Mouse (Mus musculus): ENCODE data around the gene Cfap100. TPM values are rescaled to one million over a fixed set of nuclear protein-coding genes. Genes with fewer than 3 reads are reported as not detected.
A peak's percentile ranks its signal among the peaks of the same experiment; 100 is the strongest.

Gene Cfap100
- 6.7 and 8.4 TPM in 2 replicates for polyA plus RNA-seq (2015; fragmentation: Nextera tagmentation; extraction: Ambion mirVana)

GRCm38 (mm10) chr6:90428380-90428974 lies at the start of gene Cfap100:
Gene Cfap100 (minus strand): TSS chr6:90428797.
- Histone ChIP-seq H3K27ac (peak within 1 kb of the TSS; percentile 58), H3K36me3 (no peaks in the 10 kb centered on the region), H3K4me2 (replicated peaks) (peak within 1 kb of the TSS; percentile 81), H3K4me1 (replicated peaks) (peaks cover 12% of the 10 kb centered on the region), H3K9me3 (no peaks in the 10 kb centered on the region), H3K4me3 (replicated peaks) (peak within 1 kb of the TSS; percentile 46), H3K27me3 (peaks cover 12% of the 10 kb centered on the region), H3K9ac (replicated peaks) (peak within 1 kb of the TSS; percentile 71)
- under 1% methylated on average over 31 of the region's 31 CpGs for WGBS
- ATAC-seq = peak; percentile 91

- no peak overlapping the region for H3K4me3 ChIP-seq (replicated peaks)
- 74% methylated on average over 14 of the region's 14 CpGs for WGBS
Observed at GRCm38 (mm10) chr6:90476941-90477518, 48.4 kb upstream of the Cfap100 start.

GRCm38 (mm10) chr6:90475854-90476212 lies 47.2 kb upstream of the Cfap100 start:
- WGBS = 59% methylated on average over 3 of the region's 3 CpGs
- Histone ChIP-seq H3K9ac (replicated peaks) (no peak overlapping the region), H3K4me2 (replicated peaks) (no peak overlapping the region), H3K4me1 (replicated peaks) (peaks cover 4% of the 10 kb centered on the region; the same call in 1 of the 2 replicates), H3K27me3 (no peaks in the 10 kb centered on the region), H3K9me3 (no peaks in the 10 kb centered on the region), H3K4me3 (replicated peaks) (no peak overlapping the region), H3K36me3 (no peaks in the 10 kb centered on the region), H3K27ac (no peak overlapping the region)
- no peak for ATAC-seq

More at GRCm38 (mm10) chr6:90476941-90477518, 48.4 kb upstream of the Cfap100 start:
- no peaks in the 10 kb centered on the region for H3K27me3 ChIP-seq
- ATAC-seq = no peak
- no peak overlapping the region for H3K4me2 ChIP-seq (replicated peaks)
- H3K9me3 ChIP-seq = no peaks in the 10 kb centered on the region
- no peaks in the 10 kb centered on the region for H3K36me3 ChIP-seq
- no peak overlapping the region for H3K9ac ChIP-seq (replicated peaks)
- H3K27ac ChIP-seq = no peak overlapping the region
- no peaks in the 10 kb centered on the region for H3K4me1 ChIP-seq (replicated peaks)

- Histone ChIP-seq H3K27ac (no peak overlapping the region), H3K4me2 (replicated peaks) (no peak overlapping the region), H3K36me3 (no peaks in the 10 kb centered on the region), H3K27me3 (no peaks in the 10 kb centered on the region), H3K9ac (replicated peaks) (no peak overlapping the region), H3K4me3 (replicated peaks) (no peak overlapping the region), H3K4me1 (replicated peaks) (peaks cover 6% of the 10 kb centered on the region; the same call in 1 of the 2 replicates), H3K9me3 (no peaks in the 10 kb centered on the region)
- ATAC-seq = no peak
- 77% methylated on average over 4 of the region's 4 CpGs for WGBS
Observed at GRCm38 (mm10) chr6:90475176-90475853, 46.7 kb upstream of the Cfap100 start.

DNA sequence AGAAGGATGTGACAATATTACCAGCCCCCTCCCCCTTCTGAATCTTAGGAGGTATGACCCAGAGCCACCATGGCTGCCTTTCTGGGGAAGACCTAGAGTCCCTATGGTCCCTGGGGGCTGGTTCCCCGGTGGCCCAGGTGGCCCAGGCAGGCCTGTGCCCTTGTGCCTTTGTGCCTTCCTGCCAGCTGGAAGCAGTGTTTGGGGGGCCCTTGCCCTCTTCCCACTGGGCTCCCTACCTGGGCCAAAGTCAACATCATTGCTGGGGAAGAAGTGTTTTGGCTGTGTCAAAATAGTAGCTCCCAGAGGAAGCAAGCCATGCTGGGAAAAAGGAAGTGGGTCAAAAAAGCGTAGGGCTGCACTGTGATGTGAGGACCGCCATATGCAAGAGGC lies 45.8 kb upstream of the Cfap100 start:
- ATAC-seq = no peak
- no peaks in the 10 kb centered on the region for H3K36me3 ChIP-seq
- no peak overlapping the region for H3K9ac ChIP-seq (replicated peaks)
- H3K4me2 ChIP-seq (replicated peaks) = no peak overlapping the region
- no peak overlapping the region for H3K4me3 ChIP-seq (replicated peaks)
- peaks cover 6% of the 10 kb centered on the region; the same call in 1 of the 2 replicates for H3K4me1 ChIP-seq (replicated peaks)
- H3K9me3 ChIP-seq = no peaks in the 10 kb centered on the region
- H3K27me3 ChIP-seq = no peaks in the 10 kb centered on the region
- H3K27ac ChIP-seq = no peak overlapping the region
- WGBS = 89% methylated on average over 3 of the region's 3 CpGs

DNA sequence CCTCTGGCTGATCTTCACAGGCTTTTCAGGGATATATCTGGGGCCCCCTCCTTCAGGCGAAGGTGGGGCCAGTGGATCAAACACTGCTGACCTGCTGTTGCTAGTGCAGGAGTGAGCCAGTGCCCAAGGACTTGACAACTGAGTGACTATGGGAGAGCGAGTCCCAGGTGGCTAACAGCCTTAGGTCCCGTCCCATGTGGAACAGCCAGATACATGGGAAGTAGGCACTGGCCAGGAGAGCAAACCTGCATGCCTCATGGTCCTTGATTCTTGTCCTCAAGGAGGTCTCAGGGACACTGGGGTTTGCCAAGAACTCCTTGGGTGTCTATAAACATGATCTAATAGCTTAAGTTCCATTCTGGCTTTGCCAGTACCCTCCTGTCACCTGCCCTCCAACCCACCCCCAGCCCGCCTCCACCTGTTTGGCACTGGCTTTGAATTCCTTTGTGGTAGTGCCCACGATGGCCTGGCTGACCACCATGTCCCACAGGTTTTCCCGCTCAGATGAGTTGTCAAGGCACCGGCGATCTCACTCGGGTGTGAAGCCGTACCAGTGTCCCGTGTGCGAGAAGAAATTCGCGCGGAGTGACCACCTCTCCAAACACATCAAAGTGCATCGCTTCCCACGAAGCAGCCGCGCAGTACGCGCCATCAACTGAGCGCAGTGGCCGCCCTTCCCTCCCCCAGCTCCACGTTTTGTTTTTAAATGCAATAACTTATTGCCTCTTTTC lies 45.2 kb upstream of the Cfap100 start:
- Histone ChIP-seq H3K4me1 (replicated peaks) (peaks cover 6% of the 10 kb centered on the region; the same call in 1 of the 2 replicates), H3K9ac (replicated peaks) (no peak overlapping the region), H3K27ac (no peak overlapping the region), H3K4me2 (replicated peaks) (no peak overlapping the region), H3K36me3 (no peaks in the 10 kb centered on the region), H3K27me3 (no peaks in the 10 kb centered on the region), H3K9me3 (no peaks in the 10 kb centered on the region), H3K4me3 (replicated peaks) (no peak overlapping the region)
- 94% methylated on average over 24 of the region's 24 CpGs for WGBS
- no peak for ATAC-seq

DNA sequence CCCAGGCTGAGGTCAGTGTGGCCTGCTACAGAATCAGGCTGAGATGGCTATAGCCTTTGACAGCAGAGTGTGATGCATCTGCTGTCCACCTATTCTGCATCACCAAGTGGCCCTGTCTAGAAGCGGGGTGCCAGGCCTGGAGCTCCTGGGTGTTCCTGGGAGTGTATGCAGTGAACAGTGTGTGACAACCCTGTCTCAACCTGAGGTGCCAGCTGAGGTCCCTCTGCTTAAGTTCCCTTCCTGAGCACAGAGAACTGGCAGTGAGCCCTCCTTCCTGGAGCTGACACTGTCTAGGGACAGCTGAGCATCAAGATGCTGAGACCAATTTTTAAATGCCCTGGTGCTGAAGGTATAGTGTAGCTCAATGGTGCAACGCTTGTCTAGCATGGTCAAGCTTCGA lies 44.1 kb upstream of the Cfap100 start:
- Histone ChIP-seq H3K36me3 (no peaks in the 10 kb centered on the region), H3K27me3 (no peaks in the 10 kb centered on the region), H3K9ac (replicated peaks) (no peak overlapping the region), H3K4me3 (replicated peaks) (no peak overlapping the region), H3K9me3 (no peaks in the 10 kb centered on the region), H3K27ac (no peak overlapping the region), H3K4me1 (replicated peaks) (peaks cover 6% of the 10 kb centered on the region; the same call in 1 of the 2 replicates), H3K4me2 (replicated peaks) (no peak overlapping the region)
- WGBS = 95% methylated on average over 3 of the region's 3 CpGs
- ATAC-seq = no peak

DNA sequence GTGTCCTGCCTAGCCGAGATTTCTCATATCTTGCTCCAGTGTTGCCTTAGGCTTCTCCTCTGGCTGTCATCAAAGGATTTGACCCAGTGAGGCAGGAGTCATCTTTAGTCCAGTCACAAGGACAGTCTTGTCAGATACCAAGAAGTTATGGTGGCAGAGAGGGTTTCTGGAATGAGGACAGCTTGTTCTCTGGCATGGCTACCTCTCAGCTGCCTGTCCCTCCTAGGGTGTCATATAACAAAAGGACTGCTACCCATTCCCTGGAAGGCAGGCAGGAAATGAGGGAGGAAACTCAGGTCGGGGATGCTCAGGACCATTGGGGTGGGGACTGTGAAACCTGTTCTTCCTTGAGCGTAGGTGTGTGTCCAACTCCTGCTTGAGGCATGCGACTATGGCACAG lies 43.5 kb upstream of the Cfap100 start:
- H3K9ac ChIP-seq (replicated peaks) = no peak overlapping the region
- H3K27me3 ChIP-seq = no peaks in the 10 kb centered on the region
- H3K27ac ChIP-seq = no peak overlapping the region
- no peak for ATAC-seq
- H3K36me3 ChIP-seq = peaks cover 1% of the 10 kb centered on the region; the same call in 1 of the 2 replicates
- H3K4me2 ChIP-seq (replicated peaks) = no peak overlapping the region
- H3K4me1 ChIP-seq (replicated peaks) = peaks cover 6% of the 10 kb centered on the region; the same call in 1 of the 2 replicates
- no peak overlapping the region for H3K4me3 ChIP-seq (replicated peaks)
- WGBS = 75% methylated on average over 4 of the region's 4 CpGs
- no peaks in the 10 kb centered on the region for H3K9me3 ChIP-seq

GRCm38 (mm10) chr6:90470947-90471541 lies 42.4 kb upstream of the Cfap100 start:
- H3K9me3 ChIP-seq = no peaks in the 10 kb centered on the region
- H3K27ac ChIP-seq = no peak overlapping the region; the same call in 1 of the 2 replicates
- 73% methylated on average over 12 of the region's 12 CpGs for WGBS
- no peak overlapping the region for H3K9ac ChIP-seq (replicated peaks)
- H3K36me3 ChIP-seq = peaks cover 3% of the 10 kb centered on the region; the same call in 1 of the 2 replicates
- no peak for ATAC-seq
- H3K4me2 ChIP-seq (replicated peaks) = no peak overlapping the region
- no peak overlapping the region for H3K4me3 ChIP-seq (replicated peaks)
- peaks cover 6% of the 10 kb centered on the region; the same call in 1 of the 2 replicates for H3K4me1 ChIP-seq (replicated peaks)
- H3K27me3 ChIP-seq = no peaks in the 10 kb centered on the region

GRCm38 (mm10) chr6:90470255-90470654 lies 41.7 kb upstream of the Cfap100 start:
- WGBS = 98% methylated on average over 2 of the region's 2 CpGs

GRCm38 (mm10) chr6:90469041-90469440 lies 40.4 kb upstream of the Cfap100 start:
- Histone ChIP-seq H3K9me3 (no peaks in the 10 kb centered on the region), H3K4me3 (replicated peaks) (no peak overlapping the region), H3K9ac (replicated peaks) (no peak overlapping the region), H3K4me1 (replicated peaks) (peaks cover 8% of the 10 kb centered on the region), H3K4me2 (replicated peaks) (no peak overlapping the region), H3K27ac (no peak overlapping the region), H3K27me3 (peaks cover 6% of the 10 kb centered on the region), H3K36me3 (peaks cover 3% of the 10 kb centered on the region; the same call in 1 of the 2 replicates)
- no peak for ATAC-seq
- WGBS = 89% methylated on average over 6 of the region's 6 CpGs

More at GRCm38 (mm10) chr6:90470255-90470654, 41.7 kb upstream of the Cfap100 start:
- no peaks in the 10 kb centered on the region for H3K9me3 ChIP-seq
- H3K27me3 ChIP-seq = no peaks in the 10 kb centered on the region
- H3K36me3 ChIP-seq = peaks cover 3% of the 10 kb centered on the region; the same call in 1 of the 2 replicates
- no peak overlapping the region for H3K27ac ChIP-seq
- H3K4me1 ChIP-seq (replicated peaks) = peaks cover 6% of the 10 kb centered on the region; the same call in 1 of the 2 replicates
- H3K4me2 ChIP-seq (replicated peaks) = no peak overlapping the region
- no peak overlapping the region for H3K9ac ChIP-seq (replicated peaks)
- H3K4me3 ChIP-seq (replicated peaks) = no peak overlapping the region
- no peak for ATAC-seq

All from midbrain, embryonic 13.5 days (tissue).